Mouse (Mus musculus): Measurements from ENCODE around the gene Gm9733.
"Not testable (repeated sequence)": the region's sequence is repeated elsewhere in the genome, so short reads cannot be mapped to it uniquely, and the experiment has no call there.

Gene Gm9733

GRCm38 (mm10) chr3:15332063-15332462, at the start of gene Gm9733:
TSS of gene Gm9733 (minus strand) at chr3:15332302.
- no peak for DNase-seq (ENCODE audit: low spot score in 2 of 2)

- DNase-seq (ENCODE audit: low spot score in 2 of 2): not testable (repeated sequence)
Measured at GRCm38 (mm10) chr3:15355690-15356089, 23.6 kb upstream of the Gm9733 start.

- not testable (repeated sequence) for DNase-seq (ENCODE audit: low spot score in 2 of 2)
Measured at GRCm38 (mm10) chr3:15350318-15350717, 18.2 kb upstream of the Gm9733 start.

GRCm38 (mm10) chr3:15345606-15346005, 13.5 kb upstream of the Gm9733 start:
- not testable (repeated sequence) for DNase-seq (ENCODE audit: low spot score in 2 of 2)

GRCm38 (mm10) chr3:15340287-15340686, 8.2 kb upstream of the Gm9733 start:
- no peak for DNase-seq (ENCODE audit: low spot score in 2 of 2)

- DNase-seq (ENCODE audit: low spot score in 2 of 2): no peak
Measured at GRCm38 (mm10) chr3:15334182-15334581, 2.1 kb upstream of the Gm9733 start.

GRCm38 (mm10) chr3:15331545-15331944, 557 bp downstream of the Gm9733 start:
- DNase-seq (ENCODE audit: low spot score in 2 of 2): no peak

GRCm38 (mm10) chr3:15329549-15329948, 2.6 kb downstream of the Gm9733 start:
- DNase-seq (ENCODE audit: low spot score in 2 of 2): no peak

- DNase-seq (ENCODE audit: low spot score in 2 of 2): no peak
Measured at GRCm38 (mm10) chr3:15284424-15285328, 47.4 kb downstream of the Gm9733 start.

GRCm38 (mm10) chr3:15275899-15276526, 56.1 kb downstream of the Gm9733 start:
- DNase-seq (ENCODE audit: low spot score in 2 of 2): no peak

- DNase-seq (ENCODE audit: low spot score in 2 of 2): peak in 1 of 2 experiments; percentile 11
Measured at GRCm38 (mm10) chr3:15264450-15264849, 67.7 kb downstream of the Gm9733 start.

GRCm38 (mm10) chr3:15255726-15256125, 76.4 kb downstream of the Gm9733 start:
- no peak for DNase-seq (ENCODE audit: low spot score in 2 of 2)

Data from left cerebral cortex, adult 9 months (tissue).